Mouse (Mus musculus): ENCODE measurements around the gene Abtb1.

Abtb1 gene

DNA sequence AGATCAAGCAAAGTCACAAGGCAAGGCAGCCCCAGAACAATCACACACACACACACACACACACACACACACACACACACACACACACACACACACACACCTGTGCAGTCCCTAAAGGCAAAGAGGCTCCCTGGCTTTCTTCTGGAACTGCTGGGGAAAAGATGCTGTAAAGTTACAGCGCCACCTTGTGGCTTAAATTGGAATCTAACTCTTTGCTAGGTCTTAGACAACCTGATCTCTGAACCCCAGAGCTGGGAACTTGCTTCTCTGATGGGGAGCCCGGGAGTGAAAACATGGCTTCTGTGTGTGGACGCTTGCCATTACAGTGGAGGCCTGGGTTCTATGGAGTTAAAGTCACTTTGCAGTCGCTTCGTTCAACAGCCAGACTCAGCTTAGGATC is 13.9 kb upstream of the Abtb1 start:
- peak; percentile 56 for DNase-seq (ENCODE audit: extremely low read depth, low read depth)

DNA sequence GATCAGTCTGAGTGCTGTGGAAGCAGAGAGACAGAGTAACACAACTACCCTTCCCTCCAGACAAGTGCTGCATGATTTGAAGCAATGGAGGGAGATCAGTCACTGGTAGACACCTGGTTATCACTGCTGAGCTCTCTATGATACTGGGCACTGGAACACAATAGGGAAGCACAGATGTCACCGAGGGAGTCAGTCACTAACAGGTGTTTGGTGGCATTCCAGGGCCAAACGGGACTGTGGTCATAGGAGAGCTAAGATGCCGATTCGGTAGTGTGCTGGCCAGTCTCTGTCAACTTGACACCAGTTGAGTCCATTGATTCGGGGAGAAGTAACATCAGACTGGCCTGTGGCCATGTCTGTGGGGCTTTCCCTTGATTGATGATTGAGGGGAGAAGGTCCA is 12.7 kb upstream of the Abtb1 start:
- DNase-seq (ENCODE audit: extremely low read depth, low read depth) = no peak

DNA sequence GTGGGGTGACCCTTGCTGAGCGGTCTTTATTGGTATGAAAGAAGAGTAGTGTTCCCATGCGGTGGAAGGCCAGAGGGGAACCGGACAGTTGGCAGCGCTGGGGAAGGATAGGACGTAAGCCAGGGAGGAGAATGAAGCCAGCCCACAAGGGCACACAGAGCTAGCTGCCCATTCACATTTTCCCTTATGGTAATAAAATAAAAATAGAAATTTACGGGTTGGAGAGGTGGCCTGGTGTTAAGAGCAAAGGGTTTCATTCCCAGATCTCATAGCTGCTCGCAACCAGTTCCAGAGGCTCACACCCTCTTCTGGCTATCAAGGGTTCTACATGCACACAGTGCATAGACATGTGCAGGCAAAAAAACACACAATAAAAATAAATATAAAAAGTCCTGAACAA is 8.2 kb upstream of the Abtb1 start:
- no peak for DNase-seq (ENCODE audit: extremely low read depth, low read depth)

DNA sequence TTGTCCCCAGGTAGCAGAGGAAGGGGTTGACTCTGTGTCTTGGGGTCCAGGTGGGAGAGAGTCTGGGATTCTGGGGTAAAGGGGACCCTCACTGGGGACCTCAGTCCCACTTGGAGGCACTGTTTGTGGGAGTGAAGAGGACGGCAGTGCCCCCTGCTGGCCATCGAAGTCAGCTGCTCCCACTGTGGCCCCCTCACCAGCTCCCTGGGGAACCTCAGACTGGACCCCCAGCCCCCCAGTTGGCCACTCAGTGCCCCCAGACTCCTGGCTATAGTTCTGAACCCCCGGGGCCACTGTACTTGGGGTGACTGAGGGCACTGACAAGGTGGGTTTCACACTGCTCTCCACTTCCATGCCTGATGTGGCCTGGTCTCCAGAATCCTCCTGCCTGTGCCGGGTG is 7.5 kb upstream of the Abtb1 start:
- no peak for DNase-seq (ENCODE audit: extremely low read depth, low read depth)

DNA sequence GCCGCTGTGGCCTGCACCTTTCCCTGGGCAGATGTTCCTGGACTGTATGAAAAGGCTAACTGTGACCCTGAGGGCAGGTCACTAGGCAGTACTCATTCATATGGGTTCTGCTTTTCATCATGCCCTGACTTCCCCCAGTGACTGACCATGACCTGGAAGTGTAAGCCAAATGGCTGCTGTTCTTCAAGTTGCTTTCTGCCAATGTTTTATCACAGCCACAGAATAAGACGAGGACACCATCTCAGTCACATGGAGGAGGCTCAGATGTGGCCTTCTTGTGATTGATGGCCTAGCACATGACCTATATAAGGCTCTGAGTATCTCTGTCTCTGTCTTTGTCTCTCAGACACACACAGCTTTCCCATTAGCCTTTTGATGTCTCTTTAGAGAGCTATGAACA is 5.8 kb upstream of the Abtb1 start:
- no peak for DNase-seq (ENCODE audit: extremely low read depth, low read depth)

DNA sequence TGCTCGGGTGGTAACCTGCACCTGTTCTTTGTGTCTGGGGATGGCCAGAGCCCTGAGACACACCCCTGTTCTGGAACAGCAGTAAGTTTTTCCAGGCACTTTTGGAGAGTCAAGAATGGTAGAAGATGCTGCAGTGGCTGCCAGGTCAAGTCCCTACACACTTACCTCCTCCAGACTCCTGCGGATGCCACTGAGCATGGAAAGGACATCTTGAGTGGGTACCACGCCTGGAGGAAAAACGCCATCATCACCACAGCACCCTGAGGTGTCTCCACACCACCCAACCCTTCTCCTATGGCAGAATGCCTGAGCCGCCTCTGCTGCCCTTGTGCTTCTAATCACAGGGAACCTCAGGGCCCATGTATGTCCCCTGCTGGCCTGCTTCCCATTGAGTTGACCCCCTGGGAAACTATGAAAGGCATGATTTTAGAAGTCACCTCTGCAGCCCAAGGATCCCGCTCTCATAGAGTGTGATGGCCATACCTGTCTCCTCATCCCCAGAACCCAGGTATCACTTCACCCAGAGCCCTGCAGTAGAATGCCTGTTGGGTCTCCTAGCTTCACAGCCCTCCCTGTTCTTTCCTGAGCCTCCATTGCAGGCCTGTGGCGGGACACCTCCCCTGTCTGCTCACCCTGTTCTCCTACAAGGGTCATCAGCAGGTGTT is 3.2 kb upstream of the Abtb1 start:
- no peak for DNase-seq (ENCODE audit: extremely low read depth, low read depth)

DNA sequence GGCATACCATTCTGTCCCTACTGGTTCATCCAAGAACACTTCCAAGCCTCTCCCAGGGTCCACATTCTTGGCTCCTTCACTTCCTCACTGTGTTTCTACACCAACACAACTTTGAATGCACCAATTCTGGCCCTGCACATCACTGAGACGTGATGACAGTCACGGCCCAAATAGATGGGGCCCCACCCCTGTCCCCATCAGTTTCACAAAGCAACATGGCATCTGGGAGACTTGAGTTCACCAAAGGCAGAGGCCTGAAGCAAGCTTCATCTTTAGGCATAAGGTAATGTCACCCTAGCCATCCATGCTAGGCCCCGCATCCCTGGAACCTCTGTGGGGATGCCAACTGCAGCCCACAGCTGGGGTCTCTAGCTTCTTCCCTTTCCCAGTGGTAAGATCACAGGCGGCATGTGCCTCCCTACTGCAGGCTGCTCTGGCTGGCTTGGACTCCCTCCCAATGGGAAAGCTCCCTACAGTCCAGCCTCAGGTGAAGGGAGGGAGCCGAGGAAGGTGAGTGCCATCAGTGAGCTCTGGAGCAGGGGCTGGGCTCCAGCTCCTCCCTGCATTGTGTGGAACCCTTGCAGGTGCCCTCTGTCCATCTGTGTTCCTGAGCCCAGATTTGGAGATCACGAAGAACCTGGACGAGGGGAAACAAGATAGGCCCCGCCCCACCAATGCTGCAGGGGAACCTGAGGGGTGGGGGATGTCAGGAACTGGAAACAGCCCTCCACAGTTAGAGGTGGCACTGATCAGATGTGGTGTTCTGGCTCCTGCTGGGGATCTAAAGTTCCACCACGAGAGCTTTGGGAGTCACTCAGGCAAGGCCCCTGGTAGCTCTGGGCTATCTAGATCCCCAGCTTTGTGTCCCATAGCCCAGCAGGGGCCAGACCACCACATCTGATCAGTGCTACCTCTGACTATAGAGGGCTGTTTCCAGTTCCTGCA is 2.3 kb upstream of the Abtb1 start:
- no peak for DNase-seq (ENCODE audit: extremely low read depth, low read depth)

DNA sequence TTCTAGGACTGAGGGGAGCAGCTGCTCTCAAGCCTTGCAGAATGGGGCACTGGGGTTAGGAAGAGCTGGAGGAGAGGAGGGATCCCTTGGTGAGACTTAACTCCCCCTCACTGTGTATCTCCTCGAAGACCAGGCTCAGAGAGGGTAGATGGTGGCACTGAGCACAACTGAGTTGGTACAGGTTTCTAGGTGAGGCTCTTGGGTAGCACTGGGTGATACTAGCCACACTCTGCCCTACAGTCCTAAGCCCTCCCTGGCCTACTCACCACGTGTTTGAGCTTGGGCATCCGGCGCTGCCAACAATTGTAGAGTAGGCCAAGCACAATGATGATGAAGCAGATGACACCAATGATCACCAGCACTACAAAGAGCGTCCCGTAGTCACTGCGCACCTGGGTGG is 1.5 kb upstream of the Abtb1 start:
- DNase-seq (ENCODE audit: extremely low read depth, low read depth) = no peak

DNA sequence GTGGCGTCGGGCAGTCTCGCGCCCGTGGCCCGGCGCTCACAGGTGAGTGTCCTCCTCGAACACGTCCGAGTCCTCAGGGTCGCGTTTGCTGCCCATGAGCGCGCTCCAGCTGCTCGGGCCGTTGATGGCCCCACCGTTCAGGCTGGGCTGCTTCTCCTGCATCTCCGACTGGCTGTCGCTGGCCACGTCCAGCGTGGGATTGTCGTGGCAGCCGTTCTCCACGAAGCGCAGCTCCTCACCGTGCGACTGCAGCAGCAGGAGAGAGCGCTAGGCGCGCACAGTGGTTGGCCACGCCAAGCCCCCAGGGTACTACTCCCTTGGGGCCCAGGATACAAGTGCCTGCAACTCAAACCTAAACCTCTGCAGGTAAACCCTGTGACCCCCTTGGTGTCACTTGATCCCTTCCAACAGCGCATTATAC is 957 bp upstream of the Abtb1 start:
- DNase-seq (ENCODE audit: extremely low read depth, low read depth) = no peak

DNA sequence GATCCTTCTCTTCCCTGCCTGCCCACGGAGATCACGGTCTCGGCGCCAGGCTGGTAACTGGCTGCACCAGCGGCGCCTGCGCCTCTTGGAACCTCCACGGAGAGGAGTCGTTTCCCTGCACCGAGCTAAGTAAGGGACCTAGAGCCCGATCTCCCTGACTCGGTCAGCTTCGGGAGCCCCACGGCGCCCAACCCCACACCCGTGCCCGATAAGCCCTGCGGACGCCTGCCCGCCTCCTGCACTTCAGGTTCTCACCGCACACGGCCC is 337 bp downstream of the Abtb1 start:
- no peak for DNase-seq (ENCODE audit: extremely low read depth, low read depth)

DNA sequence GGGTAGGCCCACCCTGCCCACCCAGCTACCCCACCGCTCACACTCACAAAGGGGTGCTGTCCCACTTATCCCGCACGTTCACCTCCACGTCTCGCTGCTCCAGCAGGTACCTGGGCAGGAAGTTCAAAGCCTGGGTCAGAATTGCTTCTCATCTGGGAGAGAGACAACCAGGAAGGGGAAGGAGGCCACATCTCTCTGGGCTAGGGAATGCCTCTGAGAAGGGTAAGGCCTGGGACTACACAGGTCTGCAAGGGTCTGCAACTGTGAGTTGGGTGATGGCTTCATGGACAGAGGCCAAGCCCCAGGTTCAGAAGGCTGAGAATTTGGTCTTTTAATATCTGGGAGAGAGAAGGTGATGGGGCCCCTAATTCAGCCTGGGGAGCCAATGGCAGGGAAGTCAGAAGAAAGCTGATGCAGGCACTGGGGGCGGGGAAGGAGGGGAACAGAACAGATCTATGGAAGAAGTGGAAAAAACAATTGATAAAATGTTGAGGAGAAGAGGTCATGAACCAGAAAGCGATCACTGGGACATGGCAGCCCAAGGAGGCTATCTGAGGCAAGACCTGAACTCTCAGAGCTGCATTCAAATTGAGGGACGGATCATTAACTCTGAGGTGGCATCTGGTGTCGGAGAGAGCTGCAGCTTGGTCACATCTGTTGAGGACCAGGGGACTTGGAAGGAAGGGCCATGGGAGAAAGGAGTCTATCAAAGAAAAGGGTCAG is 832 bp downstream of the Abtb1 start:
- DNase-seq (ENCODE audit: extremely low read depth, low read depth) = no peak

DNA sequence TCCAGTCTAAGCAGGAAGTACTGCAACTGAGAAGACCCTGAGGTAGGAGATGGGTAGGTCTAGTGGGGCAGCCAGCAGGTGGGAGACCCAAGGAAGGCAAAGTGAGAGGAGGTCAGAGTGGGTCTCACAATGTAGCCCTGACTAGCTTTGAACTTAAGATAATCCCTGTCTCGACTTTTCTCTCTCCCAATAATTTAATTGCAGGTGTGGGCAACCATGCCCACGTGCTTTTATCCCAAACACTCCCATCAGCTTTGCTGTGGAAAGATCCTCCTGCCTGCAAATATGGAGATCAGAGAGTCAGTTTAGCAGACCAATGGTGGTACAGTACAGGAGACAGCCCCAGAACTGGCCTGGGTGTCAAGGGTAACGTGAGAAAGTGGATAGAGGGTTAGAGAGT is 1.6 kb downstream of the Abtb1 start:
- DNase-seq (ENCODE audit: extremely low read depth, low read depth) = no peak

DNA sequence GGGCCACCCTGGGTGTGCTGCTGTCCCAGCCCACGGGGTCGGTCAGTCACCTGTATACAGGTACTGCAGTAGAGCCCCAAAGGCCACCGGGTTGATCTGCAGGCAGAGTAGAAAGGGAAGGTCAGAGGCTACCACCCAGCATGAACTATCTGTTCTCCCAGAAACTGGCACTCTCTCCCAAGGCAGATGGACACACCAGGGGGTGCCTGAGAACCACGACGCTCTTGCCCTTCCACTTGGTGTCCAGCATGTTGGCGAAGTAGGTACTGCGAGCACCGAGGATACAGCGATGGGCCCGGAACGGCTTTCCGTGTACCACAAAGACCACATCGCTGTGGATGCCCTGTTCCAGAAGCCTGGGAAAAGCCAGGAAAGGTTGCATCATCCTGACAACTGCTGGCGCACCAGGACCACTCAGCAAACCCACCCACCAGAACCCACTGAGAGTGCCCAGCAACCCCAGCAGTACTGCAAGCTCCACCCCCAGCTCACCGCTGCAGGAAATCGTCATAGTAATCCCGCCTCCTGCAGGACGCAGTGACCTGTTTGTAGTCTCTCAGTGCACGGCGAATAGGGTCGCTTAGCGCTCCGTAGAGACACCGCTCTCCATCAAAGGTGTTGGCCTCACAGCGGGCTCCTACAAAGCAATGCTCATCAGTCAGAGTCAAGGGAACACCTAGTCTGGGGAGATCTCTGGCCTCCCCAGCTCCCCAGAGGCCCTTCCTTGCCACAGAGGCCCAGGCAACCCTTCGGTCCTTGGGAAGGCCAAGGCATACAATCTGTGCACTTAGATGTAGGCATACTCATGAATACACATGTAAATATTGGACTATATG is 2.4 kb downstream of the Abtb1 start:
- no peak for DNase-seq (ENCODE audit: extremely low read depth, low read depth)

DNA sequence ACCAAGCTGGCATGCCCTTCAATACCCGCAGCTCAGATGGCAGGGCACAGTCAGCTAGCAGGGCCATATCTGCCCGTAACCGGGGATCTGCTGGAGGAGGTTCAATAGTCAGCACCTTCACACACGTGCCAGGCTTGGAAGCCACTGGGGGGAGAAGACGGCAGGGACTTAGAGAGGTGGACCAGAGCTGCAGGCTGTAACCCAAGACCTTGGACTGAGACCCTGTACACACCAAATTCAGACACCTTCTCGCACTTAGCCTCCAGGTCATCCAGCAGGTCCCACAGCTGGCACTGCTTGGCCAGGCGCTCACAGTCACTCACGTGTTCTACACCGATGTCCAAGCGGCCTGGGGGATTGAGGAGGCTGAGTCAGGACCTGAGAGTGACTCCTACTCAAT is 3.2 kb downstream of the Abtb1 start:
- no peak for DNase-seq (ENCODE audit: extremely low read depth, low read depth)

DNA sequence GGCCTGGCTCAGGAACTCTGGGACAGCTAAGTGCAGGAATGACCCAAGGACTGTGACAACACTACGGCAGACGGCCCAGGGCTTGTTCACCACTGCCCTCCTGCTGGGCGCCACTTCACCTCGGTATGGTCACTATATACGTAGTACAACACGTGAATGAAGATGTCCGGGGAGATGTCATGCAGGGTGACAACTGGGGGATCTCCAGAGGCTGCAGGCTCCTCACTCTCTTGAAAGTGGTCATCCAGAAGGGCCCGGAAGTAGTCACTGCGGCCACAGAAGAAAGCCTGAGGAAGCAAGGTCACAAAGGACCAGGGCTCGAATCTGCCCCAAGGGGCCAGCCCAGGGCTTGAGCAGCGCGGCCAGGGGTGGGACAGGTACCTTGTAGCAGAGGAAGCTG is 3.8 kb downstream of the Abtb1 start:
- no peak for DNase-seq (ENCODE audit: extremely low read depth, low read depth)

DNA sequence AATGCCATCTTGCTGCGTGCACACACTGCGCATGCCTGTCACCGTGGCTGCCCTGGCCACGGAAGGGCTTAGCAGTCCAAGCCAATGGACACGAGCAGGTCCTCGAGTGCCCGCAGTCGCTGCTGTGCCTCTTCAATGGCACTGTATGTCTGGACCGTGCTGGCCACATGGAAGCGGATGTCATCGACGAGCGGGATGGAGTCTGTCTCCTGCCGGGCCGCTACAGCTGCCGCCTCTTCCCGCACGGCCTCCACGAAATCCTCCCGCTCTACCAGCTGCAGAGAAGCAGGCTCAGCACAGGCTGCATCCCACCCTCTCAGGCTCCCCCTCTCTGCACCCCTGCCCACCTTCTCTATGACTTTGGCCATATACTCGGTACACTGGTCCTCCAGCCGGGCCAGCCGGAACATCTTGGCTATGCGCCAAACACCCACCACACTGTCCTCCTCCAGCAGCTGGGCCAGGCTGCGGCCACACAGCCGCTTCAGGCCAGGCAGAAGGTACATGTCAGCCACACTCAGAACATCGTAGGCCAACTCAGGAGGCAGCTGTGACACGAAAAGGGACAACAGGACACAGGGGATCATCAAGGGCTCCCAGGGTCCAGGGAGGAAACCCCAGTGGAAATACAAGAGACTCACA is 5.5 kb downstream of the Abtb1 start:
- no peak for DNase-seq (ENCODE audit: extremely low read depth, low read depth)

DNA sequence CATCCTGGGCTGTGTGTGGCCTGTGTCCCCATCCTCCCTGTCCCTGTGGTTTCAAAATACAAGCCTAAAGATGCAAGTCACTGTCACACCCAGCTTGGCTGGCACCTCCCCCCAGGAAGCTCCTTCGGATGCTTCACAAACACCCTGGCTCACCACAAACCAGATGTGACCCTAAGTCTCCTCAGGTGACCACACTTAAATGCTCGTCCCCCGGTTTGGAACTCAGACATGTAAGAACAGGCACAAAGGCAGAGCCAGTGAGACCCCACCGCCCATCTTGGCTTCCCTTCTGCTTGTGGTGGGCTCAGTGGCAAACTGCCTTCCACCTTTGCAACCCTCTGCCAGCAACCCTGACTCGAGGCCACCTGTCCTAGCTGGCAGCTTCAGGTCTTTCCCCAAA is 6.7 kb downstream of the Abtb1 start:
- no peak for DNase-seq (ENCODE audit: extremely low read depth, low read depth)

DNA sequence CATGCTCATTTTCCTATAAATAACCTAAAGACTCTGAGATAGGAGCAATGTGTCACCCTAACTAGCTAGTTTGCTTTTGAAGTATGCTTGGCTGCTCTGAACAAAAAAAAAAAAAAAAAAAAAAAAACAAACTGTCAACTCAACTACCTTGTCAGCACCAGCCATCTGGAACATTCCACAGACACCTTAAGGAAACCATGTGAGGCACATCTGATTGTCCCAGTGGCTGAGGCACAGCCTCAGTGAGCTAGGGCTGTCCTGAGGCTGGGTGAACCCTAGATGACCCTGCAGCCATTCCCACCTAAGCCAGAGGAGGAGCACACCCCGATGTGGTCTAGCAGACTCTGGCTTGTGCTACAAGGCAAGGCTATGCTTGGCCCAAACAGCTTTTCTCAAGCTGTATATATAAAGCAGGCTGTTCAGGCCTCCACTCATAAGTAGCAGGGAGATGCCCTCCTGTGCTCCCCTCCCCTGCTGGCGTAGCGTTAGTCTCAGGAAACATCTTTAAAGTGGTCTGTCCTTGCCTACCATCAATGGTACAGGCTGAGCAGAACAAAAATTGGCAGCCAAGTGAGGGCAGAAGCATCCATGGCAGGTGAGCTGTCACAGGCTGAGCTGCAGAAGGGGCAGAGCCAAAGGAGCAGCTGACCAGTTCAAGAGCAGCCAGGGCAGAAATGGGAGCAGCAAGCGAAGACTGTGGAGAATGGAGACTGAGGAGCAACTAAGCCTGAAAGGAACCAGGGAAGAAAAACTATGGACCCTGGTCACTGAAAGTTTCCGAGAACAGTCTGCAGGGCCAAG is 8.2 kb downstream of the Abtb1 start:
- DNase-seq (ENCODE audit: extremely low read depth, low read depth) = no peak

DNA sequence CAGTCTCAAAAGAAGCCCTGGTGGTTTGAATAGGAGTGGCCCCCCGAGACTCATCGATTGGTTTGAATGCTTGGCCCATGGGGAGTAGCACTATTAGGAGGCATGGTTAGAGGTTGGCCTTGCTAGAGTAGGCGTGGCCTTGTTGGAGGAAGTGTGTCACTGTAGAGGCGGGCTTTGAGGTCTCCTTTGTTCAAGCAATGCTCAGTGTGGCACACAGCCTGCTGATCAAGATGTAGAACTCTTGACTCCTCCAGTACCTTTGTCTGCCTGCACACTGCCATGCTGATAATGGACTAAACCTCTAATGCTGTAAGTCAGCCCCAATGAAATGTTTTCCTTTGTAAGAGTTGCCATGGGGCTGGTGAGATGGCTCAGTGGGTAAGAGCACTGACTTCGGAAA is 9.1 kb downstream of the Abtb1 start:
- no peak for DNase-seq (ENCODE audit: extremely low read depth, low read depth)

DNA sequence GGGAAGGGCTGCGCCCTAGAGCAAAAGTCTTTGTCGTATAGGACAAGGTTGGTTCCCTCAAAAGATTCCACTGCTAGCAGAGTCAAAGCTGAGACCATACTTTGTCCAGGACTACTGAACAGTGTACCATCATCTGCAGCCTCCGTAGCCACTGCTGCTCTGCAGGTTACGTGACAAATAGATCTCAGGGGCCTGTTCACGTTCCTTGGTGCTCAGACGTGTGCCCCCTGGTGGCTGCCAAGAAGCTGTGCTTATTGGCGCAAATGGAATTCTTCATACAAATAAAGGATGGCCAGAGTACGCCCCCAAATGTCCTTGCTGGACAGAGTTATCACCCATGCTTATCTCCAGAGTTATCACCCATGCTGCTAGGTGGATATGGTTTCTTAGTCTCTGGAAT is 10.3 kb downstream of the Abtb1 start:
- no peak for DNase-seq (ENCODE audit: extremely low read depth, low read depth)

Data from MEL-GATA-1-ER (cell line).